In genomic region chr4:87158053-87158452, GRCm38 (mm10) we compare ENCODE assay signal across 24 mouse cellular contexts.
DNase-seq lines count a peak whose midpoint lies in the region; ATAC-seq and TF ChIP-seq lines count a peak whose summit lies in the region.
"Had no signal": no experiment of that assay in that cellular context is flagged by ENCODE, and none has a peak within 500 bp of the region (broad histone marks: within the 10 kb centered on the region; RNA-seq: fewer than 3 reads in every experiment).

No protein-coding gene starts in this region.

- no peak for TF ChIP-seq CTCF in layer of hippocampus, adult 2 months (conservative IDR thresholded peaks at IDR 0.05)

- H3K27ac ChIP-seq in layer of hippocampus, adult 2 months = peak overlapping the region; percentile 82
- H3K27ac ChIP-seq: embryonic facial prominence, embryonic 15.5 days; forebrain, embryonic 15.5 days; heart, embryonic 13.5 days; hindbrain, embryonic 12.5 days had no signal

- H3K4me3 ChIP-seq in layer of hippocampus, adult 2 months = no peak overlapping the region
- H3K4me3 ChIP-seq: embryonic facial prominence, embryonic 15.5 days; erythroblast, embryonic 14.5 days; forebrain, embryonic 15.5 days; heart, embryonic 13.5 days; hindbrain, embryonic 12.5 days had no signal

- DNase-seq in layer of hippocampus, adult 2 months (ENCODE audit: low spot score in 2 of 2) = peak in 1 of 2 experiments; percentile 42
- DNase-seq in layer of hippocampus, postnatal 25 days (ENCODE audit: extremely low spot score in 1 of 2, low spot score in 1 of 2) = no peak
- DNase-seq in right cerebral cortex, adult 18-20 months = peak; percentile 33
- no peak for DNase-seq in right cerebral cortex, postnatal 4 days
- no peak for DNase-seq in spleen, postnatal 4 days (ENCODE audit: low spot score in 2 of 2)
- no peak for DNase-seq in spleen, adult 18-20 months
- DNase-seq in cerebellum, postnatal 14 days = no peak
- DNase-seq: adrenal gland, postnatal 14 days; cerebellum, adult 2 months; cerebellum, postnatal 25 days; embryo, embryonic 11 days; gastrocnemius, postnatal 14 days; heart, adult 11 months; heart, postnatal 36 days had no signal

- peak; percentile 96 for ATAC-seq in granulocyte monocyte progenitor cell, adult 5-6 weeks (replicated peaks; ENCODE audit: poor library complexity, severe bottlenecking)
- ATAC-seq: activated CD4-positive, CD25-positive, alpha-beta regulatory T cell, adult 4 months; forebrain, embryonic 15.5 days; hindbrain, embryonic 16.5 days; inflammation-experienced regulatory T-cells, adult 6 months; Patski had no signal
